Mouse (Mus musculus) CH12.LX (cell line): ENCODE results near the gene Adamts15.

Experiments used
- CTCF ChIP-seq, 2 experiments: IDR thresholded peaks in 1 of 2; conservative IDR thresholded peaks in 1 of 2; 2 replicates each; pipeline ENCODE4 v1.5.1; 2011 to 2012; ENCODE audit warnings: low read depth in 2 of 2, low read length in 2 of 2, improper control_type of control experiment in 1 of 2, inconsistent platforms in 1 of 2, mild to moderate bottlenecking in 1 of 2, moderate library complexity in 1 of 2
- ELF1 ChIP-seq: IDR thresholded peaks from 2 replicates; pipeline ENCODE4 v1.6.1; 2014; ENCODE audit warnings: low read depth, mild to moderate bottlenecking, inconsistent platforms, low read length, improper control_type of control experiment
- USF1 ChIP-seq: IDR thresholded peaks from 2 replicates; pipeline ENCODE4 v1.6.1; 2014; ENCODE audit warnings: low read depth, mild to moderate bottlenecking, inconsistent platforms, low read length, improper control_type of control experiment

- TF ChIP-seq CTCF (conservative IDR thresholded peaks at IDR 0.05 in 1 of 2, IDR thresholded peaks at IDR 0.05 in 1 of 2; ENCODE audit: low read depth in 2 of 2, low read length in 2 of 2) (no peak), ELF1 (no peak), USF1 (no peak)
Measured at GRCm38 (mm10) chr9:30916266-30916968, 5.8 kb downstream of the Adamts15 start.
